Mouse (Mus musculus): ENCODE data around the gene Myom1. TPM values are rescaled to one million over a fixed set of nuclear protein-coding genes. Genes with fewer than 3 reads are reported as not detected.
A peak's percentile ranks its signal among the peaks of the same experiment; 100 is the strongest.

Myom1 gene
- total and polyA plus RNA-seq, 2 experiments from 2014 or later: 238 to 392 TPM

DNA sequence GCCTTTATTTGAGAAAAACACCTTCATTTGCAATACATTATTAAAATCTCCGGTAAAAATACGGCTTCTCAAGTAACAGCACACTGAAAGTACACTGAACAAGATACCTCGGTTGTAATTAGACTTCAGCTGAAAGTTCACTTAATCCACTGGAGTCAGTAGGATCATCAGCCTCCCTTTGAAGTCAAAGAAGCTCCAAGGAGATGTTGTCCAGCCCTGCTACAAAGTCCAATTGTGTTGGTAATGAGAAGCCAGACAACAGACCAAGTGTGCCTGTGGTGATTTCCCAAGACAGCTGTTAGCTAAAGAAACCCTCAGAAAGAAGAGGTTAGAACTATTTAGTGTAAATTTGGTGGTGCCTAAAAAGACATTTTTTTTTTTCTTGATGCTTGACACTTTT is 92.0 kb downstream of the Myom1 start:
- no peak for ATAC-seq (ENCODE audit: insufficient read depth, low read depth)
- H3K27ac ChIP-seq (ENCODE audit: low read depth): 0 out of 2 replicates have a peak overlapping the region, but pooled peaks have one; percentile 11

DNA sequence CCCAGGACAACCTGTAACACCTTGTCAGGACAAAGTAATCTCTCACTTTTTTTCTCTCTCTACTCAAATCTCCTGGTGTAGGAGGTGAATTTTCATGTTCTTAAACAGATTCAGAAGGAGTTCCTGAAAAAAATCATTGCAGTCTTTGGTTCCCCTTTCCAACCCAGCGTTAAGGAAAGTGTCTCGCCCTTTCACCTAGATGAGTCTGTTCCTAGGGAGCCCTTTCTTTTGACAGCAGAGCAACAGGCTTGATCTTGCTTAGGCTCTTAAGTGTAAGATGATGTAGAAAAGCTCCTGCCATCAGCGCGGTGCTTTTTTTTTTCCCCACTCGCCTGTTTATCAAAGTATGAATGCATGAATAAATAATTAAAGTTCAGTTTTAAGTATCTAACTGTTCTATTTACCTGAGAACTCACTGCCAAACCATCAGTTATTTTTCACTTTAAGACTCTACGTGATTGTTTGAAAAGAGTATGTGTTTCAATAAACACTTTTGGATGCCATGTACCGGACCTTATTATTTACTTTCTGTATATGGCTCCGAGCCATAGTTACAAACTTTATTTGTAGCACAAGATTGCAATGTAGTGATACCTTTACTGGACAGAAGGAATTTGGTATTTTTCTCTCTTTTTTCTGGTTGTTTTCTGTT is 94.2 kb downstream of the Myom1 start:
- no peak for ATAC-seq (ENCODE audit: insufficient read depth, low read depth)
- H3K9me3 ChIP-seq (replicated peaks; ENCODE audit: control insufficient read depth, low read length): no peaks in the 10 kb centered on the region
- WGBS: 70% methylated on average over 8 of the region's 8 CpGs
- H3K27ac ChIP-seq (ENCODE audit: low read depth): peak overlapping the region; percentile 46
- no peak for TF ChIP-seq CTCF (IDR thresholded peaks at IDR 0.05; ENCODE audit: low read depth)
- no peak for TF ChIP-seq EP300 (IDR thresholded peaks at IDR 0.05; ENCODE audit: low read depth)
- no peak for DNase-seq (ENCODE audit: low spot score)
- no peak overlapping the region for H3K4me3 ChIP-seq (ENCODE audit: low read depth, low read length)
- no peak overlapping the region for H3K4me2 ChIP-seq (ENCODE audit: low read depth, low read length)
- H3K9ac ChIP-seq (replicated peaks; ENCODE audit: low read depth, low read length): no peak overlapping the region
- no peaks in the 10 kb centered on the region for H3K27me3 ChIP-seq (ENCODE audit: control insufficient read depth, insufficient read depth, low read length)
- H3K4me1 ChIP-seq (ENCODE audit: control insufficient read depth, insufficient read depth): peaks cover 17% of the 10 kb centered on the region; the same call in 1 of the 2 replicates
- H3K36me3 ChIP-seq (replicated peaks; ENCODE audit: control insufficient read depth, insufficient read depth, low read length): peaks cover 69% of the 10 kb centered on the region

More for the DNA sequence above, 92.0 kb downstream of the Myom1 start:
- no peak for DNase-seq (ENCODE audit: low spot score)
- no peak overlapping the region for H3K9ac ChIP-seq (replicated peaks; ENCODE audit: low read depth, low read length)
- TF ChIP-seq CTCF (IDR thresholded peaks at IDR 0.05; ENCODE audit: low read depth): no peak
- no peak for TF ChIP-seq EP300 (IDR thresholded peaks at IDR 0.05; ENCODE audit: low read depth)
- no peaks in the 10 kb centered on the region for H3K27me3 ChIP-seq (ENCODE audit: control insufficient read depth, insufficient read depth, low read length)
- no peak overlapping the region for H3K4me3 ChIP-seq (ENCODE audit: low read depth, low read length)
- H3K4me2 ChIP-seq (ENCODE audit: low read depth, low read length): no peak overlapping the region
- H3K4me1 ChIP-seq (ENCODE audit: control insufficient read depth, insufficient read depth): peaks cover 17% of the 10 kb centered on the region; the same call in 1 of the 2 replicates
- peaks cover 51% of the 10 kb centered on the region for H3K36me3 ChIP-seq (replicated peaks; ENCODE audit: control insufficient read depth, insufficient read depth, low read length)
- H3K9me3 ChIP-seq (replicated peaks; ENCODE audit: control insufficient read depth, low read length): no peaks in the 10 kb centered on the region
- WGBS: 86% methylated on average over 3 of the region's 3 CpGs

DNA sequence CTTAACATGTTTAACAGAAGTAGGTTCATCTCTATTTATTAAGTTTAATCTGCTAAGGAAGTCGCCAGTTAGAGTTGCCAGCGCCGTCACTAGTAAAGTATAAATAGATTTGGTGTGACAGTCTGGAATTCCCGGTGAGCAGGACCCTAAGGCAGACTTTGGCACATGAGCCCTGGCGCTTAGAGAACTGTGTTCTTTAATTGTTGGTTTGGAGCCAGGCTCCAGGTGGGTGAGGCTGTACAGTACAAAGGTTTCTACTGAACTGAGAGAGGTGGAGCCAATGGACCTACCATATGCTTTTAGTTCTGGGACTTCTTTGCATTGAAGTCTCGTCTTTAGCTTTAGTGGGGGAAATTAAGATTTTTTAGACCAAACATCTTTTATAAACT is 94.8 kb downstream of the Myom1 start:
- Histone ChIP-seq H3K9ac (replicated peaks; ENCODE audit: low read depth, low read length) (no peak overlapping the region), H3K27ac (ENCODE audit: low read depth) (peak overlapping the region; percentile 46; the same call in 1 of the 2 replicates), H3K4me3 (ENCODE audit: low read depth, low read length) (no peak overlapping the region), H3K27me3 (ENCODE audit: control insufficient read depth, insufficient read depth, low read length) (no peaks in the 10 kb centered on the region), H3K4me2 (ENCODE audit: low read depth, low read length) (no peak overlapping the region), H3K4me1 (ENCODE audit: control insufficient read depth, insufficient read depth) (peaks cover 19% of the 10 kb centered on the region; the same call in 1 of the 2 replicates), H3K36me3 (replicated peaks; ENCODE audit: control insufficient read depth, insufficient read depth, low read length) (peaks cover 69% of the 10 kb centered on the region), H3K9me3 (replicated peaks; ENCODE audit: control insufficient read depth, low read length) (no peaks in the 10 kb centered on the region)
- no peak for TF ChIP-seq EP300 (IDR thresholded peaks at IDR 0.05; ENCODE audit: low read depth)
- peak; percentile 50 for DNase-seq (ENCODE audit: low spot score)
- peak; percentile 68 for ATAC-seq (ENCODE audit: insufficient read depth, low read depth)
- WGBS: 38% methylated on average over 6 of the region's 6 CpGs

DNA sequence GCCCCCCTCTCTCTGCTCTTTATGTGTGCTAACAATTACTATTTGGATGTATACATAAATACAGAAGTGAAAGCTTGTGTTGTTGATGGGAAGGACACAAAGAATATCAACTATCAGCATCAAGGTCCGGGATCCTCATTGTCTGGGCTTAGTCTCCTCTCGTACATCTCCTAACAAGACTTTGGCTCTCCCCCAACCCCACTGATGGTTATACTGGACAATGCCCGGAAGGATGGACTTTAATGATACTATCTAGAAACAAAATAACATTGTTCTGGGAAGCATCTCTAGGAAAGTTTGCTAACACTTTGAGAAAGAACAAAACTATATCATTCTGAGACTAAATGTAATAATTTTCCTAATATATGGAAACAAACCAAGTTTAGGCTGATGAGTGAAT is 96.2 kb downstream of the Myom1 start:
- Histone ChIP-seq H3K27me3 (ENCODE audit: control insufficient read depth, insufficient read depth, low read length) (no peaks in the 10 kb centered on the region), H3K27ac (ENCODE audit: low read depth) (no peak overlapping the region), H3K4me3 (ENCODE audit: low read depth, low read length) (no peak overlapping the region), H3K9me3 (replicated peaks; ENCODE audit: control insufficient read depth, low read length) (no peaks in the 10 kb centered on the region), H3K4me1 (ENCODE audit: control insufficient read depth, insufficient read depth) (peaks cover 28% of the 10 kb centered on the region), H3K9ac (replicated peaks; ENCODE audit: low read depth, low read length) (no peak overlapping the region), H3K36me3 (replicated peaks; ENCODE audit: control insufficient read depth, insufficient read depth, low read length) (peaks cover 67% of the 10 kb centered on the region), H3K4me2 (ENCODE audit: low read depth, low read length) (no peak overlapping the region)
- ATAC-seq (ENCODE audit: insufficient read depth, low read depth) (no peak), DNase-seq (ENCODE audit: low spot score) (no peak)
- WGBS: 73% methylated on average over 3 of the region's 3 CpGs
- TF ChIP-seq EP300 (IDR thresholded peaks at IDR 0.05; ENCODE audit: low read depth): no peak
- TF ChIP-seq CTCF (IDR thresholded peaks at IDR 0.05; ENCODE audit: low read depth): no peak

GRCm38 (mm10) chr17:71102571-71103551 is 100.4 kb downstream of the Myom1 start:
- Histone ChIP-seq H3K9me3 (replicated peaks; ENCODE audit: control insufficient read depth, low read length) (no peaks in the 10 kb centered on the region), H3K4me1 (ENCODE audit: control insufficient read depth, insufficient read depth) (peaks cover 12% of the 10 kb centered on the region), H3K36me3 (replicated peaks; ENCODE audit: control insufficient read depth, insufficient read depth, low read length) (peaks cover 81% of the 10 kb centered on the region), H3K9ac (replicated peaks; ENCODE audit: low read depth, low read length) (peak overlapping the region; percentile 39; the same call in 1 of the 2 replicates), H3K27me3 (ENCODE audit: control insufficient read depth, insufficient read depth, low read length) (no peaks in the 10 kb centered on the region), H3K4me3 (ENCODE audit: low read depth, low read length) (no peak overlapping the region), H3K27ac (ENCODE audit: low read depth) (peak overlapping the region; percentile 74), H3K4me2 (ENCODE audit: low read depth, low read length) (0 out of 2 replicates have a peak overlapping the region, but pooled peaks have one; percentile 8)
- TF ChIP-seq CTCF (IDR thresholded peaks at IDR 0.05; ENCODE audit: low read depth) (no peak), EP300 (IDR thresholded peaks at IDR 0.05; ENCODE audit: low read depth) (no peak)
- 14% methylated on average over 17 of the region's 17 CpGs for WGBS
- DNase-seq (ENCODE audit: low spot score) (peak; percentile 74), ATAC-seq (ENCODE audit: insufficient read depth, low read depth) (peak; percentile 62)
